Mouse (Mus musculus): ENCODE results near the gene Ccdc6. TPM values are rescaled to one million over a fixed set of nuclear protein-coding genes. Genes with fewer than 3 reads are reported as not detected.

The Ccdc6 gene
- polyA plus RNA-seq, 1 experiment from 2014 or later, result 10.7 TPM

- TF ChIP-seq CTCF (IDR thresholded peaks at IDR 0.05), result no peak
- TF ChIP-seq EP300 (IDR thresholded peaks at IDR 0.05), result no peak
- WGBS, result 82% methylated on average over 12 of the region's 12 CpGs
- ATAC-seq, result no peak
- Histone ChIP-seq H3K9ac (replicated peaks; ENCODE audit: low read depth) (no peak overlapping the region), H3K4me2 (replicated peaks; ENCODE audit: low read depth, low read length) (no peak overlapping the region), H3K4me3 (ENCODE audit: low read depth, low read length) (no peak overlapping the region), H3K9me3 (ENCODE audit: low read length) (no peaks in the 10 kb centered on the region), H3K27me3 (replicated peaks; ENCODE audit: insufficient read depth, low read length) (no peaks in the 10 kb centered on the region), H3K27ac (ENCODE audit: low read length) (no peak overlapping the region), H3K36me3 (ENCODE audit: insufficient read depth, low read length) (no peaks in the 10 kb centered on the region), H3K4me1 (ENCODE audit: insufficient read depth, low read depth, low read length) (peaks cover 2% of the 10 kb centered on the region; the same call in 1 of the 2 replicates)
- no peak for DNase-seq (ENCODE audit: low spot score)
Measured at GRCm38 (mm10) chr10:70160811-70161210, 63.9 kb downstream of the Ccdc6 start.

GRCm38 (mm10) chr10:70161504-70161903 lies 64.6 kb downstream of the Ccdc6 start:
- Histone ChIP-seq H3K9me3 (ENCODE audit: low read length) (no peaks in the 10 kb centered on the region), H3K4me3 (ENCODE audit: low read depth, low read length) (no peak overlapping the region), H3K27me3 (replicated peaks; ENCODE audit: insufficient read depth, low read length) (no peaks in the 10 kb centered on the region), H3K9ac (replicated peaks; ENCODE audit: low read depth) (no peak overlapping the region), H3K36me3 (ENCODE audit: insufficient read depth, low read length) (no peaks in the 10 kb centered on the region), H3K27ac (ENCODE audit: low read length) (no peak overlapping the region), H3K4me1 (ENCODE audit: insufficient read depth, low read depth, low read length) (peaks cover 2% of the 10 kb centered on the region; the same call in 1 of the 2 replicates), H3K4me2 (replicated peaks; ENCODE audit: low read depth, low read length) (no peak overlapping the region)
- TF ChIP-seq CTCF (IDR thresholded peaks at IDR 0.05), result no peak
- no peak for TF ChIP-seq EP300 (IDR thresholded peaks at IDR 0.05)
- DNase-seq (ENCODE audit: low spot score), result no peak
- no peak for ATAC-seq
- WGBS, result 93% methylated on average over 14 of the region's 14 CpGs

- Histone ChIP-seq H3K4me2 (replicated peaks; ENCODE audit: low read depth, low read length) (no peak overlapping the region), H3K9ac (replicated peaks; ENCODE audit: low read depth) (no peak overlapping the region), H3K36me3 (ENCODE audit: insufficient read depth, low read length) (no peaks in the 10 kb centered on the region), H3K27me3 (replicated peaks; ENCODE audit: insufficient read depth, low read length) (no peaks in the 10 kb centered on the region), H3K27ac (ENCODE audit: low read length) (no peak overlapping the region), H3K4me3 (ENCODE audit: low read depth, low read length) (no peak overlapping the region), H3K9me3 (ENCODE audit: low read length) (no peaks in the 10 kb centered on the region), H3K4me1 (ENCODE audit: insufficient read depth, low read depth, low read length) (peaks cover 2% of the 10 kb centered on the region; the same call in 1 of the 2 replicates)
- 54% methylated on average over 5 of the region's 5 CpGs for WGBS
- DNase-seq (ENCODE audit: low spot score), result no peak
- TF ChIP-seq EP300 (IDR thresholded peaks at IDR 0.05), result no peak
- no peak for TF ChIP-seq CTCF (IDR thresholded peaks at IDR 0.05)
- ATAC-seq, result no peak
Measured at GRCm38 (mm10) chr10:70163681-70164080, 66.8 kb downstream of the Ccdc6 start.

GRCm38 (mm10) chr10:70165877-70166276 lies 69.0 kb downstream of the Ccdc6 start:
- TF ChIP-seq EP300 (IDR thresholded peaks at IDR 0.05) (no peak), CTCF (IDR thresholded peaks at IDR 0.05) (peak; percentile 58)
- 46% methylated on average over 6 of the region's 6 CpGs for WGBS
- peaks cover 3% of the 10 kb centered on the region; the same call in 1 of the 2 replicates for H3K36me3 ChIP-seq (ENCODE audit: insufficient read depth, low read length)
- H3K9ac ChIP-seq (replicated peaks; ENCODE audit: low read depth), result no peak overlapping the region
- H3K4me2 ChIP-seq (replicated peaks; ENCODE audit: low read depth, low read length), result no peak overlapping the region
- no peaks in the 10 kb centered on the region for H3K9me3 ChIP-seq (ENCODE audit: low read length)
- H3K27ac ChIP-seq (ENCODE audit: low read length), result no peak overlapping the region
- ATAC-seq, result peak; percentile 49
- H3K4me1 ChIP-seq (ENCODE audit: insufficient read depth, low read depth, low read length), result peaks cover 2% of the 10 kb centered on the region; the same call in 1 of the 2 replicates
- H3K4me3 ChIP-seq (ENCODE audit: low read depth, low read length), result no peak overlapping the region
- H3K27me3 ChIP-seq (replicated peaks; ENCODE audit: insufficient read depth, low read length), result no peaks in the 10 kb centered on the region
- DNase-seq (ENCODE audit: low spot score), result peak; percentile 37

GRCm38 (mm10) chr10:70166427-70166826 lies 69.5 kb downstream of the Ccdc6 start:
- no peaks in the 10 kb centered on the region for H3K27me3 ChIP-seq (replicated peaks; ENCODE audit: insufficient read depth, low read length)
- ATAC-seq, result peak; percentile 89
- H3K4me1 ChIP-seq (ENCODE audit: insufficient read depth, low read depth, low read length), result peaks cover 2% of the 10 kb centered on the region; the same call in 1 of the 2 replicates
- H3K27ac ChIP-seq (ENCODE audit: low read length), result no peak overlapping the region
- no peak overlapping the region for H3K4me3 ChIP-seq (ENCODE audit: low read depth, low read length)
- H3K9ac ChIP-seq (replicated peaks; ENCODE audit: low read depth), result no peak overlapping the region
- TF ChIP-seq EP300 (IDR thresholded peaks at IDR 0.05) (no peak), CTCF (IDR thresholded peaks at IDR 0.05) (no peak)
- 70% methylated on average over 5 of the region's 5 CpGs for WGBS
- no peak overlapping the region for H3K4me2 ChIP-seq (replicated peaks; ENCODE audit: low read depth, low read length)
- H3K9me3 ChIP-seq (ENCODE audit: low read length), result no peaks in the 10 kb centered on the region
- peak; percentile 66 for DNase-seq (ENCODE audit: low spot score)
- peaks cover 7% of the 10 kb centered on the region; the same call in 1 of the 2 replicates for H3K36me3 ChIP-seq (ENCODE audit: insufficient read depth, low read length)

GRCm38 (mm10) chr10:70167625-70168024 lies 70.7 kb downstream of the Ccdc6 start:
- Histone ChIP-seq H3K27me3 (replicated peaks; ENCODE audit: insufficient read depth, low read length) (no peaks in the 10 kb centered on the region), H3K36me3 (ENCODE audit: insufficient read depth, low read length) (peaks cover 7% of the 10 kb centered on the region; the same call in 1 of the 2 replicates), H3K9ac (replicated peaks; ENCODE audit: low read depth) (no peak overlapping the region), H3K4me3 (ENCODE audit: low read depth, low read length) (no peak overlapping the region), H3K27ac (ENCODE audit: low read length) (no peak overlapping the region), H3K4me2 (replicated peaks; ENCODE audit: low read depth, low read length) (no peak overlapping the region), H3K9me3 (ENCODE audit: low read length) (no peaks in the 10 kb centered on the region), H3K4me1 (ENCODE audit: insufficient read depth, low read depth, low read length) (peaks cover 2% of the 10 kb centered on the region; the same call in 1 of the 2 replicates)
- DNase-seq (ENCODE audit: low spot score) (no peak), ATAC-seq (no peak)
- TF ChIP-seq CTCF (IDR thresholded peaks at IDR 0.05) (no peak), EP300 (IDR thresholded peaks at IDR 0.05) (no peak)
- 45% methylated on average over 11 of the region's 11 CpGs for WGBS

Measured in lung, postnatal 0 days (tissue).